Mouse (Mus musculus) testis, adult 2 months (tissue): ENCODE measurements at regions not wholly inside any gene's neighbourhood (a gene's known extent, or its start where the extent isn't known, plus 50 kb on each side); places are given as distances from the start of the nearest gene placed in this dataset.

ENCODE experiments used
- CTCF ChIP-seq: fragments of 200-500 bp; IDR thresholded peaks from 2 replicates; pipeline ENCODE4 v1.5.1; 2012; ENCODE audit warnings: low read depth, mild to moderate bottlenecking, inconsistent platforms, low read length, moderate library complexity; ENCODE audit not compliant: control insufficient read depth, insufficient read depth, insufficient replicate concordance
- POLR2A ChIP-seq: fragments of 200-500 bp; IDR thresholded peaks from 2 replicates; pipeline ENCODE4 v1.6.1; 2012; ENCODE audit warnings: low read depth, mild to moderate bottlenecking, inconsistent platforms, low read length, moderate library complexity; ENCODE audit not compliant: control insufficient read depth

GRCm38 (mm10) chr12:113896152-113896551, 352.4 kb downstream of the Adam6a start:
- no peak for TF ChIP-seq CTCF
- TF ChIP-seq POLR2A = no peak
